Mouse (Mus musculus): ENCODE measurements at regions not wholly inside any gene's neighbourhood (a gene's known extent, or its start where the extent isn't known, plus 50 kb on each side); places are given as distances from the start of the nearest gene placed in this dataset.

GRCm38 (mm10) chr14:91604570-91604969, 2285.9 kb downstream of the Pcdh9 start:
- in situ Hi-C loops (cut with MboI; ENCODE audit: low sequenced_read_pairs in 2 of 2, unreplicated experiment in 2 of 2): no loop called here
- no peak for TF ChIP-seq ZC3H11A (IDR thresholded peaks at IDR 0.05; ENCODE audit: borderline replicate concordance, low read depth, low read length)
- no peak for TF ChIP-seq CHD2 (IDR thresholded peaks at IDR 0.05; ENCODE audit: low read depth, low read length)
- no peak for TF ChIP-seq HCFC1 (IDR thresholded peaks at IDR 0.05; ENCODE audit: borderline replicate concordance, insufficient read depth, low read length)
- no peak for TF ChIP-seq MAFK (IDR thresholded peaks at IDR 0.05; ENCODE audit: insufficient read depth, low read depth, low read length)
- no peak for TF ChIP-seq ZNF384 (IDR thresholded peaks at IDR 0.05; ENCODE audit: low read depth, low read length)
- Histone ChIP-seq H3K4me3 (ENCODE audit: insufficient read depth in 1 of 2, low read depth in 1 of 2, low read length in 2 of 2, poor library complexity in 1 of 2, severe bottlenecking in 1 of 2) (no peak overlapping the region), H3K27ac (ENCODE audit: insufficient read depth, low read depth, low read length, poor library complexity, severe bottlenecking) (no peak overlapping the region), H3K9ac (ENCODE audit: insufficient read depth, low read depth, low read length, poor library complexity, severe bottlenecking) (no peak overlapping the region), H3K4me1 (ENCODE audit: control insufficient read depth in 2 of 2, insufficient read depth in 2 of 2, low read length in 2 of 2, poor library complexity in 1 of 2) (no peaks in the 10 kb centered on the region), H3K9me3 (ENCODE audit: control insufficient read depth, insufficient read depth, low read depth, low read length) (no peaks in the 10 kb centered on the region), H3K36me3 (ENCODE audit: control insufficient read depth, insufficient read depth, low read length, poor library complexity, severe bottlenecking) (no peaks in the 10 kb centered on the region)
- no peak for DNase-seq (ENCODE audit: low read depth, low spot score)

- H3K36me3 ChIP-seq (ENCODE audit: control insufficient read depth, insufficient read depth, low read length, poor library complexity, severe bottlenecking): no peaks in the 10 kb centered on the region
- H3K9ac ChIP-seq (ENCODE audit: insufficient read depth, low read depth, low read length, poor library complexity, severe bottlenecking): no peak overlapping the region
- no peak for DNase-seq (ENCODE audit: low read depth, low spot score)
- no peaks in the 10 kb centered on the region for H3K4me1 ChIP-seq (ENCODE audit: control insufficient read depth in 2 of 2, insufficient read depth in 2 of 2, low read length in 2 of 2, poor library complexity in 1 of 2)
- no peak overlapping the region for H3K4me3 ChIP-seq (ENCODE audit: insufficient read depth in 1 of 2, low read depth in 1 of 2, low read length in 2 of 2, poor library complexity in 1 of 2, severe bottlenecking in 1 of 2)
- TF ChIP-seq ZNF384 (IDR thresholded peaks at IDR 0.05; ENCODE audit: low read depth, low read length) (no peak), ZC3H11A (IDR thresholded peaks at IDR 0.05; ENCODE audit: borderline replicate concordance, low read depth, low read length) (no peak), MAFK (IDR thresholded peaks at IDR 0.05; ENCODE audit: insufficient read depth, low read depth, low read length) (no peak), HCFC1 (IDR thresholded peaks at IDR 0.05; ENCODE audit: borderline replicate concordance, insufficient read depth, low read length) (no peak), CHD2 (IDR thresholded peaks at IDR 0.05; ENCODE audit: low read depth, low read length) (no peak)
- no peaks in the 10 kb centered on the region for H3K9me3 ChIP-seq (ENCODE audit: control insufficient read depth, insufficient read depth, low read depth, low read length)
- no peak overlapping the region for H3K27ac ChIP-seq (ENCODE audit: insufficient read depth, low read depth, low read length, poor library complexity, severe bottlenecking)
- in situ Hi-C loops (cut with MboI; ENCODE audit: low sequenced_read_pairs in 2 of 2, unreplicated experiment in 2 of 2): no loop called here
Measured at GRCm38 (mm10) chr14:91582462-91582861, 2308.0 kb downstream of the Pcdh9 start.

GRCm38 (mm10) chr14:91581684-91582424, 2308.6 kb downstream of the Pcdh9 start:
- Histone ChIP-seq H3K4me1 (ENCODE audit: control insufficient read depth in 2 of 2, insufficient read depth in 2 of 2, low read length in 2 of 2, poor library complexity in 1 of 2) (no peaks in the 10 kb centered on the region), H3K9me3 (ENCODE audit: control insufficient read depth, insufficient read depth, low read depth, low read length) (no peaks in the 10 kb centered on the region), H3K36me3 (ENCODE audit: control insufficient read depth, insufficient read depth, low read length, poor library complexity, severe bottlenecking) (no peaks in the 10 kb centered on the region), H3K9ac (ENCODE audit: insufficient read depth, low read depth, low read length, poor library complexity, severe bottlenecking) (no peak overlapping the region), H3K4me3 (ENCODE audit: insufficient read depth in 1 of 2, low read depth in 1 of 2, low read length in 2 of 2, poor library complexity in 1 of 2, severe bottlenecking in 1 of 2) (no peak overlapping the region), H3K27ac (ENCODE audit: insufficient read depth, low read depth, low read length, poor library complexity, severe bottlenecking) (no peak overlapping the region)
- in situ Hi-C loops (cut with MboI; ENCODE audit: low sequenced_read_pairs in 2 of 2, unreplicated experiment in 2 of 2): no loop called here
- TF ChIP-seq ZC3H11A (IDR thresholded peaks at IDR 0.05; ENCODE audit: borderline replicate concordance, low read depth, low read length): no peak
- TF ChIP-seq CHD2 (IDR thresholded peaks at IDR 0.05; ENCODE audit: low read depth, low read length): no peak
- TF ChIP-seq MAFK (IDR thresholded peaks at IDR 0.05; ENCODE audit: insufficient read depth, low read depth, low read length): no peak
- no peak for TF ChIP-seq HCFC1 (IDR thresholded peaks at IDR 0.05; ENCODE audit: borderline replicate concordance, insufficient read depth, low read length)
- TF ChIP-seq ZNF384 (IDR thresholded peaks at IDR 0.05; ENCODE audit: low read depth, low read length): no peak
- DNase-seq (ENCODE audit: low read depth, low spot score): no peak

- Histone ChIP-seq H3K27ac (ENCODE audit: insufficient read depth, low read depth, low read length, poor library complexity, severe bottlenecking) (no peak overlapping the region), H3K9me3 (ENCODE audit: control insufficient read depth, insufficient read depth, low read depth, low read length) (no peaks in the 10 kb centered on the region), H3K36me3 (ENCODE audit: control insufficient read depth, insufficient read depth, low read length, poor library complexity, severe bottlenecking) (no peaks in the 10 kb centered on the region), H3K4me1 (ENCODE audit: control insufficient read depth in 2 of 2, insufficient read depth in 2 of 2, low read length in 2 of 2, poor library complexity in 1 of 2) (no peaks in the 10 kb centered on the region), H3K4me3 (ENCODE audit: insufficient read depth in 1 of 2, low read depth in 1 of 2, low read length in 2 of 2, poor library complexity in 1 of 2, severe bottlenecking in 1 of 2) (no peak overlapping the region), H3K9ac (ENCODE audit: insufficient read depth, low read depth, low read length, poor library complexity, severe bottlenecking) (no peak overlapping the region)
- DNase-seq (ENCODE audit: low read depth, low spot score): no peak
- TF ChIP-seq MAFK (IDR thresholded peaks at IDR 0.05; ENCODE audit: insufficient read depth, low read depth, low read length) (no peak), ZNF384 (IDR thresholded peaks at IDR 0.05; ENCODE audit: low read depth, low read length) (no peak), CHD2 (IDR thresholded peaks at IDR 0.05; ENCODE audit: low read depth, low read length) (no peak), ZC3H11A (IDR thresholded peaks at IDR 0.05; ENCODE audit: borderline replicate concordance, low read depth, low read length) (no peak), HCFC1 (IDR thresholded peaks at IDR 0.05; ENCODE audit: borderline replicate concordance, insufficient read depth, low read length) (no peak)
- in situ Hi-C loops (cut with MboI; ENCODE audit: low sequenced_read_pairs in 2 of 2, unreplicated experiment in 2 of 2): no loop called here
Measured at GRCm38 (mm10) chr14:91569100-91569499, 2321.4 kb downstream of the Pcdh9 start.
